Mouse (Mus musculus) CH12.LX (cell line): ENCODE data around the gene Tsnaxip1. TPM values are rescaled to one million over a fixed set of nuclear protein-coding genes. Genes with fewer than 3 reads are reported as not detected.

Experiments
- DNase-seq: peaks from one replicate; pipeline ENCODE4 v3.0.0-alpha.2; 2013; ENCODE audit errors: extremely low read depth
- H3K27ac ChIP-seq: 2 replicates; pipeline ENCODE4 v1.5.1; 2012; ENCODE audit warnings: low read depth, mild to moderate bottlenecking, control low read depth, moderate library complexity; ENCODE audit not compliant: insufficient read depth
- H3K27me3 ChIP-seq: replicated peaks from 2 replicates; pipeline ENCODE3; 2012; ENCODE audit warnings: inconsistent platforms
- H3K36me3 ChIP-seq, 2 experiments: replicated peaks in 1 of 2; 2 replicates each; pipeline versions ENCODE3 to v1.6.1; 2012; ENCODE audit warnings: inconsistent platforms in 1 of 2, low read length in 1 of 2, mild to moderate bottlenecking in 1 of 2, mixed read lengths in 1 of 2, moderate library complexity in 1 of 2; ENCODE audit not compliant: control insufficient read depth in 1 of 2, insufficient read depth in 1 of 2
- H3K4me1 ChIP-seq, 2 experiments: 2 replicates each; pipeline ENCODE4 v1.6.1; 2012; ENCODE audit warnings: inconsistent platforms in 1 of 2, moderate library complexity in 1 of 2; ENCODE audit not compliant: insufficient read depth in 2 of 2, control insufficient read depth in 1 of 2
- H3K4me2 ChIP-seq: 2 replicates; pipeline ENCODE4 v1.6.1; 2012; ENCODE audit warnings: low read depth, mild to moderate bottlenecking, control low read depth; ENCODE audit not compliant: poor library complexity, insufficient read depth, severe bottlenecking
- H3K4me3 ChIP-seq, 3 experiments: fragments of 150-350 bp in 1 of 3; sonication (generic) in 1 of 3; replicated peaks in 1 of 3; 2 replicates each; pipeline versions ENCODE3 to v1.5.1; 2011 to 2012; ENCODE audit warnings: low read depth in 2 of 3, low read length in 2 of 3, mild to moderate bottlenecking in 2 of 3, moderate library complexity in 2 of 3, control low read depth in 1 of 3, improper control_type of control experiment in 1 of 3, inconsistent platforms in 1 of 3, mixed read lengths in 1 of 3; ENCODE audit not compliant: poor library complexity in 1 of 3
- H3K79me2 ChIP-seq: replicated peaks from 2 replicates; pipeline ENCODE4 v1.6.1; 2012; ENCODE audit warnings: mild to moderate bottlenecking, moderate library complexity; ENCODE audit not compliant: control insufficient read depth, poor library complexity, insufficient read depth, severe bottlenecking; ENCODE audit errors: extremely low read depth
- H3K9ac ChIP-seq: 2 replicates; pipeline ENCODE4 v1.6.1; 2012; ENCODE audit warnings: low read depth, mild to moderate bottlenecking, control low read depth, moderate library complexity; ENCODE audit not compliant: insufficient read depth
- H3K9me3 ChIP-seq: replicated peaks from 2 replicates; pipeline ENCODE3; 2012; ENCODE audit warnings: low read length, inconsistent platforms, mixed read lengths
- BHLHE40 ChIP-seq: IDR thresholded peaks from 2 replicates; pipeline ENCODE4 v1.6.1; 2011; ENCODE audit warnings: mild to moderate bottlenecking, low read depth, low read length, improper control_type of control experiment
- CHD2 ChIP-seq: IDR thresholded peaks from 2 replicates; pipeline ENCODE4 v1.6.1; 2011; ENCODE audit warnings: low read length, improper control_type of control experiment
- CTCF ChIP-seq, 2 experiments: IDR thresholded peaks in 1 of 2; conservative IDR thresholded peaks in 1 of 2; 2 replicates each; pipeline ENCODE4 v1.5.1; 2011 to 2012; ENCODE audit warnings: low read depth in 2 of 2, low read length in 2 of 2, improper control_type of control experiment in 1 of 2, inconsistent platforms in 1 of 2, mild to moderate bottlenecking in 1 of 2, moderate library complexity in 1 of 2
- E2F4 ChIP-seq: IDR thresholded peaks from 2 replicates; pipeline ENCODE4 v1.6.1; 2011; ENCODE audit warnings: low read depth, low read length, improper control_type of control experiment; ENCODE audit not compliant: insufficient replicate concordance
- ELF1 ChIP-seq: IDR thresholded peaks from 2 replicates; pipeline ENCODE4 v1.6.1; 2014; ENCODE audit warnings: low read depth, mild to moderate bottlenecking, inconsistent platforms, low read length, improper control_type of control experiment
- EP300 ChIP-seq: IDR thresholded peaks from 2 replicates; pipeline ENCODE4 v1.6.1; 2011; ENCODE audit warnings: low read length, improper control_type of control experiment
- ETS1 ChIP-seq: conservative IDR thresholded peaks from 2 replicates; pipeline ENCODE4 v1.6.1; 2012; ENCODE audit warnings: low read depth, mild to moderate bottlenecking, inconsistent platforms, low read length, improper control_type of control experiment, moderate library complexity
- GABPA ChIP-seq: IDR thresholded peaks from 2 replicates; pipeline ENCODE4 v1.6.1; 2012; ENCODE audit warnings: low read depth, low read length, improper control_type of control experiment, inconsistent platforms; ENCODE audit not compliant: insufficient replicate concordance
- IRF4 ChIP-seq: IDR thresholded peaks from 2 replicates; pipeline ENCODE4 v1.6.1; 2014; ENCODE audit warnings: low read depth, mild to moderate bottlenecking, inconsistent platforms, low read length, improper control_type of control experiment
- JUN ChIP-seq: IDR thresholded peaks from 2 replicates; pipeline ENCODE4 v1.6.1; 2011; ENCODE audit warnings: low read depth, mild to moderate bottlenecking, low read length, improper control_type of control experiment, moderate library complexity; ENCODE audit not compliant: insufficient read depth
- JUND ChIP-seq: conservative IDR thresholded peaks from 2 replicates; pipeline ENCODE4 v1.6.1; 2011; ENCODE audit warnings: low read depth, low read length, improper control_type of control experiment
- KAT2A ChIP-seq: IDR thresholded peaks from 2 replicates; pipeline ENCODE4 v1.6.1; 2012; ENCODE audit warnings: low read length, improper control_type of control experiment, inconsistent platforms; ENCODE audit not compliant: insufficient replicate concordance
- MAZ ChIP-seq: IDR thresholded peaks from 2 replicates; pipeline ENCODE4 v1.6.1; 2012; ENCODE audit warnings: low read depth, mild to moderate bottlenecking, inconsistent platforms, low read length, improper control_type of control experiment, moderate library complexity
- MEF2A ChIP-seq: IDR thresholded peaks from 2 replicates; pipeline ENCODE4 v1.6.1; 2014; ENCODE audit warnings: low read depth, mild to moderate bottlenecking, inconsistent platforms, low read length, improper control_type of control experiment, borderline replicate concordance
- NELFE ChIP-seq: IDR thresholded peaks from 2 replicates; pipeline ENCODE4 v1.6.1; 2011; ENCODE audit warnings: low read depth, low read length, improper control_type of control experiment
- PAX5 ChIP-seq: IDR thresholded peaks from 2 replicates; pipeline ENCODE4 v1.6.1; 2012; ENCODE audit warnings: low read length, inconsistent platforms, mixed read lengths
- RAD21 ChIP-seq: IDR thresholded peaks from 2 replicates; pipeline ENCODE4 v1.6.1; 2011; ENCODE audit warnings: low read depth, mild to moderate bottlenecking, low read length, improper control_type of control experiment, moderate library complexity
- SIN3A ChIP-seq: IDR thresholded peaks from 2 replicates; pipeline ENCODE4 v1.6.1; 2012; ENCODE audit warnings: low read length, improper control_type of control experiment, inconsistent platforms
- TBP ChIP-seq: conservative IDR thresholded peaks from 2 replicates; pipeline ENCODE4 v1.6.1; 2011; ENCODE audit warnings: low read depth, low read length, improper control_type of control experiment
- UBTF ChIP-seq: IDR thresholded peaks from 2 replicates; pipeline ENCODE4 v1.6.1; 2012; ENCODE audit warnings: low read depth, mild to moderate bottlenecking, inconsistent platforms, low read length, improper control_type of control experiment, moderate library complexity
- USF2 ChIP-seq: conservative IDR thresholded peaks from 2 replicates; pipeline ENCODE4 v1.6.1; 2011; ENCODE audit warnings: low read depth, low read length, improper control_type of control experiment
- ZC3H11A ChIP-seq: IDR thresholded peaks from 2 replicates; pipeline ENCODE4 v1.6.1; 2012; ENCODE audit warnings: low read depth, mild to moderate bottlenecking, inconsistent platforms, low read length, improper control_type of control experiment
- ZKSCAN1 ChIP-seq: IDR thresholded peaks from 2 replicates; pipeline ENCODE4 v1.6.1; 2012; ENCODE audit warnings: low read depth, inconsistent platforms, low read length, improper control_type of control experiment, borderline replicate concordance
- ZMIZ1 ChIP-seq: IDR thresholded peaks from 2 replicates; pipeline ENCODE4 v1.6.1; 2012; ENCODE audit warnings: low read depth, mild to moderate bottlenecking, inconsistent platforms, low read length, improper control_type of control experiment
- dilution Hi-C: fragments of 300-500 bp; cut with MboI; formaldehyde crosslinking; loops from 2 replicates; pipeline ENCODE4 v1.14.3; 2020; ENCODE audit warnings: low sequenced_read_pairs; ENCODE audit not compliant: extremely low pct_unique_long_range_greater_than_20kb, extremely low pct_ligation_motif_present
- in situ Hi-C: fragments of 300-500 bp; cut with MboI; formaldehyde crosslinking; loops from 3 replicates; pipeline ENCODE4 v1.14.3; 2019; ENCODE audit warnings: low sequenced_read_pairs, low pct_ligation_motif_present, low pct_unique_long_range_greater_than_20kb, mixed read lengths
- polyA plus RNA-seq: library from polyadenylated mRNA; unstranded; fragments of >175 nt; gene quantifications from 2 replicates; pipeline ENCODE4 v1.2.1, GENCODE M21; 2012; ENCODE audit warnings: low read depth; ENCODE audit not compliant: insufficient read length
- total RNA-seq, 2 experiments: library from RNA; depleted of rRNA; stranded (reverse); fragments of 300-350 nt in 1 of 2; fragments of >200 nt in 1 of 2; gene quantifications; 2 replicates each; pipeline ENCODE4 v1.2.3; 2012 to 2014

Tsnaxip1 gene
- total and polyA plus RNA-seq, 3 experiments: 0.13 to 0.50 (median 0.13) TPM

DNA sequence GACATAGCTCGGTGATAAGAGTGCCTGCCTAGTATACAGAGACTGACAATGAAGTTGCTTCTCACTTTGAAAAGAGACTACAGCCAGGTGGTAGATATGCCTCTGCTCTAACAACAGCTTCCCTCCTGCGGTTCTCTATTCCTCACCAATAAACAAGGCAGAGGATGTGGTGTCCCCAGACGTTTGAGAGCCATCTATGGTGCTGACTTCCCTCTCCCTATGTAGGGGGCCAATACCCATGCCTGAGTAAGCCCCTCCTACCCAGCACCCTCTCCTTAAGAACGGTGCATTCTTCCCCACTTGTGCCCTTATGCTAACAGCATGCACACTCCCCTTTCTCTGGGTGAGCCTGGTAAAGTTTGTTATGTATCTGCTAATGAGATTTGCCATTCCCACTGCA is 38.6 kb upstream of the Tsnaxip1 start:
- Histone ChIP-seq H3K4me2 (no peak overlapping the region), H3K9ac (no peak overlapping the region), H3K79me2 (no peaks in the 10 kb centered on the region), H3K9me3 (no peaks in the 10 kb centered on the region), H3K4me3 (no peak overlapping the region), H3K27ac (no peak overlapping the region)
- DNase-seq: no peak
- in situ Hi-C loops (no loop called here), dilution Hi-C loops (no loop called here)
- TF ChIP-seq SIN3A: no peak
- TF ChIP-seq GABPA: no peak
- no peak for TF ChIP-seq USF2
- no peak for TF ChIP-seq CHD2
- no peak for TF ChIP-seq TBP
- TF ChIP-seq BHLHE40: no peak
- no peak for TF ChIP-seq ZMIZ1
- TF ChIP-seq JUND: no peak
- no peak for TF ChIP-seq RAD21
- no peak for TF ChIP-seq ETS1
- TF ChIP-seq MAZ: no peak
- no peak for TF ChIP-seq EP300
- no peak for TF ChIP-seq PAX5
- TF ChIP-seq JUN: no peak
- no peak for TF ChIP-seq CTCF (conservative IDR thresholded peaks at IDR 0.05 in 1 of 2, IDR thresholded peaks at IDR 0.05 in 1 of 2; ENCODE audit: low read depth in 2 of 2, low read length in 2 of 2)
- TF ChIP-seq ZKSCAN1: no peak
- TF ChIP-seq ZC3H11A: no peak
- TF ChIP-seq E2F4: no peak
- TF ChIP-seq, all 38 proteins: peak for 0
- H3K27me3 ChIP-seq: no peaks in the 10 kb centered on the region
- H3K36me3 ChIP-seq: peaks cover 13 to 75% of the 10 kb centered on the region in 2 experiments
- H3K4me1 ChIP-seq: peaks cover 0 to 10% of the 10 kb centered on the region in 2 experiments; a peak in 1 of 4 replicates

DNA sequence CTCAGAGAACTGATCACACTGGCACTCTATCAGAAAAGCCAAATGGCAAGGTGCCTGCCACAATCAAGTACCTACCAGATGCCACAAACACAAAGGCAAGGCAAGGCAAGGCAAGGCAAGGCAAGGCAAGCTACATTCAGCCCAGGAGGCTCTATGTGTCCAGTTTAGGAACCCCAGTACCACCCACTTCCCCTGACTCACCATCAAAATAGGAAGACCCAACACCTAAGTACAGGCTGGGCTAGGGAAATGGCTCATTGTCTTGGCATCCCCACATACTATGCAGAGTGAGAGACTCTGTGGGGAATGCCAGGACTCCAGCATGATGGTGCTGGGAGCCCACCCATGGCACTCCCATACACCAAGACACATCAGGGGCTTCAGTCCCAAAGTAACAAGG is 37.9 kb upstream of the Tsnaxip1 start:
- H3K27ac ChIP-seq: no peak overlapping the region
- no peak for DNase-seq
- no peak overlapping the region for H3K4me2 ChIP-seq
- H3K4me3 ChIP-seq: no peak overlapping the region
- dilution Hi-C loops: no loop called here
- TF ChIP-seq MAZ (no peak), CTCF (conservative IDR thresholded peaks at IDR 0.05 in 1 of 2, IDR thresholded peaks at IDR 0.05 in 1 of 2; ENCODE audit: low read depth in 2 of 2, low read length in 2 of 2) (no peak), KAT2A (no peak), IRF4 (no peak), ZKSCAN1 (no peak), ZC3H11A (no peak), ELF1 (no peak), UBTF (no peak), NELFE (no peak), PAX5 (no peak), BHLHE40 (no peak), MEF2A (no peak), SIN3A (no peak)
- H3K27me3 ChIP-seq: no peaks in the 10 kb centered on the region
- no peaks in the 10 kb centered on the region for H3K79me2 ChIP-seq
- peaks cover 0 to 16% of the 10 kb centered on the region in 2 experiments; a peak in 1 of 4 replicates for H3K4me1 ChIP-seq
- no peaks in the 10 kb centered on the region for H3K9me3 ChIP-seq
- in situ Hi-C loops: no loop called here
- no peak overlapping the region for H3K9ac ChIP-seq
- H3K36me3 ChIP-seq: peaks cover 13 to 76% of the 10 kb centered on the region in 2 experiments
